Mouse (Mus musculus): ENCODE measurements around the gene Tbx18.

The Tbx18 gene

GRCm38 (mm10) chr9:87710360-87710759, 20.7 kb downstream of the Tbx18 start:
- DNase-seq (ENCODE audit: low spot score) = no peak

- peak; percentile 65 for DNase-seq (ENCODE audit: low spot score)
These were observed 22.9 kb downstream of the Tbx18 start for GRCm38 (mm10) chr9:87708151-87708550.

- DNase-seq (ENCODE audit: low spot score) = no peak
These were observed 28.8 kb downstream of the Tbx18 start for GRCm38 (mm10) chr9:87702267-87702666.

- no peak for DNase-seq (ENCODE audit: low spot score)
These were observed 44.1 kb downstream of the Tbx18 start for GRCm38 (mm10) chr9:87686981-87687380.

- no peak for DNase-seq (ENCODE audit: low spot score)
These were observed 48.8 kb downstream of the Tbx18 start for GRCm38 (mm10) chr9:87682247-87682646.
